Mouse (Mus musculus): Measurements from ENCODE around the gene Zfp1. TPM values are rescaled to one million over a fixed set of nuclear protein-coding genes. Genes with fewer than 3 reads are reported as not detected.

Zfp1 gene
- total and polyA plus RNA-seq, 3 experiments = 7.1 to 21.1 (median 10.9) TPM

GRCm38 (mm10) chr8:111708265-111708664, 65.1 kb downstream of the Zfp1 start:
- Histone ChIP-seq H3K9me3 (replicated peaks) (no peaks in the 10 kb centered on the region), H3K4me1 (ENCODE audit: insufficient read depth, low read depth, low read length) (0 out of 2 replicates have a peak, but pooled peaks cover 2% of the 10 kb centered on the region), H3K36me3 (replicated peaks) (no peaks in the 10 kb centered on the region), H3K27me3 (ENCODE audit: insufficient read depth, low read length) (peaks cover 62% of the 10 kb centered on the region), H3K4me3 (ENCODE audit: low read depth, low read length) (no peak overlapping the region)
- TF ChIP-seq GATA2 (IDR thresholded peaks at IDR 0.05; ENCODE audit: borderline replicate concordance, low read depth, low read length) (no peak), CTCF (IDR thresholded peaks at IDR 0.05; ENCODE audit: low read depth, low read length) (no peak), POLR2AphosphoS5 (IDR thresholded peaks at IDR 0.05; ENCODE audit: insufficient replicate concordance, low read depth, low read length) (no peak), TAL1 (conservative IDR thresholded peaks at IDR 0.05; ENCODE audit: low read depth, low read length) (no peak), GATA1 (IDR thresholded peaks at IDR 0.05; ENCODE audit: borderline replicate concordance, low read length) (no peak)
- DNase-seq (ENCODE audit: low spot score) = no peak
- no peak for ATAC-seq (ENCODE audit: extremely low read depth, insufficient number of reproducible peaks, low FRiP score, poor library complexity, severe bottlenecking)

GRCm38 (mm10) chr8:111709223-111709622, 66.0 kb downstream of the Zfp1 start:
- Histone ChIP-seq H3K9me3 (replicated peaks) (no peaks in the 10 kb centered on the region), H3K27me3 (ENCODE audit: insufficient read depth, low read length) (peaks cover 66% of the 10 kb centered on the region), H3K36me3 (replicated peaks) (no peaks in the 10 kb centered on the region), H3K4me3 (ENCODE audit: low read depth, low read length) (no peak overlapping the region), H3K4me1 (ENCODE audit: insufficient read depth, low read depth, low read length) (0 out of 2 replicates have a peak, but pooled peaks cover 2% of the 10 kb centered on the region)
- TF ChIP-seq GATA1 (IDR thresholded peaks at IDR 0.05; ENCODE audit: borderline replicate concordance, low read length) = no peak
- TF ChIP-seq GATA2 (IDR thresholded peaks at IDR 0.05; ENCODE audit: borderline replicate concordance, low read depth, low read length) = no peak
- no peak for TF ChIP-seq TAL1 (conservative IDR thresholded peaks at IDR 0.05; ENCODE audit: low read depth, low read length)
- no peak for DNase-seq (ENCODE audit: low spot score)
- ATAC-seq (ENCODE audit: extremely low read depth, insufficient number of reproducible peaks, low FRiP score, poor library complexity, severe bottlenecking) = no peak

GRCm38 (mm10) chr8:111710777-111711485, 67.7 kb downstream of the Zfp1 start:
- Histone ChIP-seq H3K36me3 (replicated peaks) (no peaks in the 10 kb centered on the region), H3K4me1 (ENCODE audit: insufficient read depth, low read depth, low read length) (0 out of 2 replicates have a peak, but pooled peaks cover 2% of the 10 kb centered on the region), H3K9me3 (replicated peaks) (no peaks in the 10 kb centered on the region), H3K27me3 (ENCODE audit: insufficient read depth, low read length) (peaks cover 53% of the 10 kb centered on the region), H3K4me3 (ENCODE audit: low read depth, low read length) (no peak overlapping the region)
- ATAC-seq (ENCODE audit: extremely low read depth, insufficient number of reproducible peaks, low FRiP score, poor library complexity, severe bottlenecking) (no peak), DNase-seq (ENCODE audit: low spot score) (no peak)
- TF ChIP-seq CTCF (IDR thresholded peaks at IDR 0.05; ENCODE audit: low read depth, low read length) (no peak), POLR2AphosphoS5 (IDR thresholded peaks at IDR 0.05; ENCODE audit: insufficient replicate concordance, low read depth, low read length) (no peak), TAL1 (conservative IDR thresholded peaks at IDR 0.05; ENCODE audit: low read depth, low read length) (no peak), GATA2 (IDR thresholded peaks at IDR 0.05; ENCODE audit: borderline replicate concordance, low read depth, low read length) (no peak), GATA1 (IDR thresholded peaks at IDR 0.05; ENCODE audit: borderline replicate concordance, low read length) (no peak)

GRCm38 (mm10) chr8:111712135-111712534, 68.9 kb downstream of the Zfp1 start:
- ATAC-seq (ENCODE audit: extremely low read depth, insufficient number of reproducible peaks, low FRiP score, poor library complexity, severe bottlenecking) (no peak), DNase-seq (ENCODE audit: low spot score) (no peak)
- Histone ChIP-seq H3K4me3 (ENCODE audit: low read depth, low read length) (no peak overlapping the region), H3K9me3 (replicated peaks) (no peaks in the 10 kb centered on the region), H3K27me3 (ENCODE audit: insufficient read depth, low read length) (peaks cover 53% of the 10 kb centered on the region), H3K36me3 (replicated peaks) (no peaks in the 10 kb centered on the region), H3K4me1 (ENCODE audit: insufficient read depth, low read depth, low read length) (0 out of 2 replicates have a peak, but pooled peaks cover 2% of the 10 kb centered on the region)
- TF ChIP-seq GATA2 (IDR thresholded peaks at IDR 0.05; ENCODE audit: borderline replicate concordance, low read depth, low read length) (no peak), TAL1 (conservative IDR thresholded peaks at IDR 0.05; ENCODE audit: low read depth, low read length) (no peak), CTCF (IDR thresholded peaks at IDR 0.05; ENCODE audit: low read depth, low read length) (no peak), GATA1 (IDR thresholded peaks at IDR 0.05; ENCODE audit: borderline replicate concordance, low read length) (no peak), POLR2AphosphoS5 (IDR thresholded peaks at IDR 0.05; ENCODE audit: insufficient replicate concordance, low read depth, low read length) (no peak)

GRCm38 (mm10) chr8:111712588-111712987, 69.4 kb downstream of the Zfp1 start:
- Histone ChIP-seq H3K27me3 (ENCODE audit: insufficient read depth, low read length) (peaks cover 53% of the 10 kb centered on the region), H3K36me3 (replicated peaks) (no peaks in the 10 kb centered on the region), H3K4me1 (ENCODE audit: insufficient read depth, low read depth, low read length) (peaks cover 4% of the 10 kb centered on the region; the same call in 1 of the 2 replicates), H3K9me3 (replicated peaks) (no peaks in the 10 kb centered on the region), H3K4me3 (ENCODE audit: low read depth, low read length) (no peak overlapping the region)
- ATAC-seq (ENCODE audit: extremely low read depth, insufficient number of reproducible peaks, low FRiP score, poor library complexity, severe bottlenecking) (no peak; the same call in 1 of the 2 replicates), DNase-seq (ENCODE audit: low spot score) (peak; percentile 62)
- TF ChIP-seq CTCF (IDR thresholded peaks at IDR 0.05; ENCODE audit: low read depth, low read length) = peak; percentile 43; the same call in 1 of the 2 replicates
- no peak for TF ChIP-seq GATA1 (IDR thresholded peaks at IDR 0.05; ENCODE audit: borderline replicate concordance, low read length)
- TF ChIP-seq POLR2AphosphoS5 (IDR thresholded peaks at IDR 0.05; ENCODE audit: insufficient replicate concordance, low read depth, low read length) = no peak
- no peak for TF ChIP-seq GATA2 (IDR thresholded peaks at IDR 0.05; ENCODE audit: borderline replicate concordance, low read depth, low read length)

GRCm38 (mm10) chr8:111713291-111713690, 70.1 kb downstream of the Zfp1 start:
- peaks cover 10% of the 10 kb centered on the region; the same call in 1 of the 2 replicates for H3K4me1 ChIP-seq (ENCODE audit: insufficient read depth, low read depth, low read length)
- ATAC-seq (ENCODE audit: extremely low read depth, insufficient number of reproducible peaks, low FRiP score, poor library complexity, severe bottlenecking) (no peak), DNase-seq (ENCODE audit: low spot score) (no peak)
- no peaks in the 10 kb centered on the region for H3K36me3 ChIP-seq (replicated peaks)
- peaks cover 59% of the 10 kb centered on the region for H3K27me3 ChIP-seq (ENCODE audit: insufficient read depth, low read length)
- no peaks in the 10 kb centered on the region for H3K9me3 ChIP-seq (replicated peaks)
- H3K4me3 ChIP-seq (ENCODE audit: low read depth, low read length) = no peak overlapping the region
- TF ChIP-seq GATA1 (IDR thresholded peaks at IDR 0.05; ENCODE audit: borderline replicate concordance, low read length) (no peak), GATA2 (IDR thresholded peaks at IDR 0.05; ENCODE audit: borderline replicate concordance, low read depth, low read length) (no peak), CTCF (IDR thresholded peaks at IDR 0.05; ENCODE audit: low read depth, low read length) (no peak), POLR2AphosphoS5 (IDR thresholded peaks at IDR 0.05; ENCODE audit: insufficient replicate concordance, low read depth, low read length) (no peak), TAL1 (conservative IDR thresholded peaks at IDR 0.05; ENCODE audit: low read depth, low read length) (no peak)
